ENCODE assay signal across 25 mouse cellular contexts in the genomic region with DNA sequence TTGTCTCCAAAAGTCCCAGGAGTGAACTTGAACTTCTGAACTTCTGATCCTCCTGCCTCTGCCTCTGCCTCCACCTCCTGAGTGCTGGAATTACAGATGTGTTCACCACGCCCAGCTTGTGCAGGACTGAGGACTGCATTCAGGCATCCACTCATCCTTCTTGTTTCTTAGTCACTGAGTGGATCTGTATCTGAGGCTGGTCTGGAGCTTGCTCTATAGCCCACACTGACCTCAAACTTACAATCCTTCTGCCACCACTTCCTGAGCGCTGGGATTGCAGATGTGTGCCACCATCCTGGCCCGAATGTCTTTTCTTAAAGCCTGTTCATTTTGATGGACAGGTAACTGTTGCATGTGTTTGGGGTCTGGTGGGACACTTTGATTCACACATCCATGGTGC.
"Had no signal": no experiment of that assay in that cellular context is flagged by ENCODE, and none has a peak within 500 bp of the region (broad histone marks: within the 10 kb centered on the region; RNA-seq: fewer than 3 reads in every experiment).

No protein-coding gene starts in this region.

- H3K4me3 ChIP-seq: gastrocnemius, adult 2 months; heart, embryonic 10.5 days; heart, embryonic 12.5 days; hindbrain, embryonic 13.5 days; hindbrain, embryonic 15.5 days; layer of hippocampus, adult 2 months; limb, embryonic 12.5 days; liver, embryonic 13.5 days; liver, embryonic 15.5 days had no signal

- H3K27me3 ChIP-seq: heart, embryonic 12.5 days; hindbrain, embryonic 13.5 days; hindbrain, embryonic 15.5 days; limb, embryonic 12.5 days; liver, embryonic 13.5 days; liver, embryonic 15.5 days had no signal

- H3K4me1 ChIP-seq: hindbrain, embryonic 13.5 days; hindbrain, embryonic 15.5 days; limb, embryonic 12.5 days; liver, embryonic 13.5 days; liver, embryonic 15.5 days had no signal

- H3K27ac ChIP-seq: gastrocnemius, adult 2 months; heart, embryonic 10.5 days; hindbrain, embryonic 13.5 days; hindbrain, embryonic 15.5 days; hindbrain, postnatal 0 days; layer of hippocampus, adult 2 months; limb, embryonic 12.5 days; liver, embryonic 13.5 days; liver, embryonic 15.5 days had no signal

- H3K9me3 ChIP-seq: heart, embryonic 10.5 days; hindbrain, embryonic 13.5 days; hindbrain, embryonic 15.5 days; liver, embryonic 13.5 days; liver, embryonic 15.5 days had no signal

- ATAC-seq: hindbrain, postnatal 0 days; intestine, embryonic 16.5 days had no signal

- H3K36me3 ChIP-seq: heart, embryonic 10.5 days; heart, embryonic 12.5 days; hindbrain, embryonic 13.5 days; hindbrain, embryonic 15.5 days; limb, embryonic 12.5 days; liver, embryonic 13.5 days; liver, embryonic 15.5 days had no signal

- DNase-seq: gastrocnemius, adult 2 months; gastrocnemius, postnatal 14 days; gastrocnemius, postnatal 36 days; heart, adult 18-20 months; heart, postnatal 10 days; heart, postnatal 4 days; kidney, adult 11 months; kidney, adult 2 months; kidney, adult 9 months; kidney, postnatal 10 days; kidney, postnatal 25 days; kidney, postnatal 4 days; layer of hippocampus, postnatal 36 days; left cerebral cortex, postnatal 4 days; liver; liver, embryonic 13.5 days had no signal
